Mouse (Mus musculus) frontal cortex, postnatal 10 days (tissue): ENCODE data around the gene Cxcl3.
A peak's percentile ranks its signal among the peaks of the same experiment; 100 is the strongest.

ENCODE experiments used
- DNase-seq, 2 experiments: peaks; one replicate each; pipeline ENCODE4 v3.0.0; 2022; ENCODE audit warnings: low spot score in 2 of 2, mixed read lengths in 1 of 2

The Cxcl3 gene

DNA sequence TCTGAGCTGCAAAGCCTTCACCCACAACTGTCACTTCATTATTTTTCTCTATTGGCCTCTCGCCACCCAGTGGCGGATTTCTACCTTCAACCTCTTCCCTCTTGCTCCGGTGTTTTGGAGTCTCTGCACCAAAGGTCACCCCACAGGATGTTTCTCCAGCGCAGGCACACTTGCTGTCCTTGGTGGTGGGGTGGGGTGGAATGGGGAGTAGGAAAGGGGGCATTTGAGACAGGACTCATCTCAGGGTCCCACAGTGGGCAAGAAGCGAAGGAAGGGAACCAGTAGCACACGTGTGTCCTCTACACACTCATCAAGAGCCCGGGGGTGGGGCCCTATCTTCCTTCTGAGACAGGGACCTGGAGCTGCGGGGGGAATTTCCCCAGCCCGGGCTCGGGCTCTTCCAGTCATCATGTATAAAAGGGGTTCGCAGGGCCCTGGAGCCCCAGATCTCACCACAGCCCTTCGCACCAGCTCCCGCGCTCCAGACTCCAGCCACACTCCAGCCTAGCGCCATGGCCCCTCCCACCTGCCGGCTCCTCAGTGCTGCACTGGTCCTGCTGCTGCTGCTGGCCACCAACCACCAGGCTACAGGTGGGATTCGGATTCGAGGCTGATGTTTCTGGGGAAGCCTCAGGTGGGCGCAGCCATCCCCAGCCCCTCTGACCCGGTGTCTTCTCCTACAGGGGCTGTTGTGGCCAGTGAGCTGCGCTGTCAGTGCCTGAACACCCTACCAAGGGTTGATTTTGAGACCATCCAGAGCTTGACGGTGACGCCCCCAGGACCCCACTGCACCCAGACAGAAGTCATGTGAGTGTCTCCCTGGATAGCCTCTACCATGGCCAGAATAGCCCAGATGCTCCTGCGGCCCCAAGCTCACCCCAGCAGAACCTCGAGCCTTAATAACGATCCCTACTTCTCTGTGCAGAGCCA, at the start of gene Cxcl3:
Gene Cxcl3 (plus strand): TSS at position 445 of the 930 bp plus-strand sequence.
- DNase-seq = no peak

GRCm38 (mm10) chr5:90742029-90742428, 43.9 kb upstream of the Cxcl3 start:
- no peak for DNase-seq

- no peak for DNase-seq
Measured at GRCm38 (mm10) chr5:90753934-90754333, 32.0 kb upstream of the Cxcl3 start.

DNA sequence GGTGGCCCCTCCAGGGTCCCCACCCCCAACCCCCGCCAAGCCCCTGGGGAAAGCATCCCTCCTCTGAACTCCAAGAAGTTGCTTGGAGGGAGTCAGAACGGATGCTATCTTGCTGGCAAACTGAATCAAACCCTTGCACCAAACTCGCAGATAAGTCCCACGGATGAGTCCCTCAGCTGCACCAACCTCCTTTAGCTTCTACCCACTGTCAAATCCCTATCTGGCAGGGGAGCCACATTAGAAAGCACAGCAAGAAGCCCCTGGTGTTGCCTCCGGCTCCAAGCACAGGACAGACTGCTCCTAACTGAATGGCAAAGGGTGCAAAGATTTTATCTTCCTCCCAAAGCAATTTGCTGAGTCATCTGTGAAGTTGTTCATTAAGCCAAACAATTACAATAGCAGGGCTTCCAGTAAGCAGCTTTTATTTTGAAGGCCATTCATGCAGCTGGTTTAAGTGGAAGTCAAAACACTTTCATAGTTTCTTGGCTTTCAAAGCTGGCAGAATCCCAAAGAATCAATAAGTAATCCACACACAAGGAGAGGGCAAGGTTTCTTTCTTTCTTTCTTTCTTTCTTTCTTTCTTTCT, 27.8 kb upstream of the Cxcl3 start:
- DNase-seq = no peak

GRCm38 (mm10) chr5:90759077-90760065, 26.5 kb upstream of the Cxcl3 start, which contains the start of gene Cxcl5:
Cxcl5 (plus strand) TSS chr5:90759360.
- peak in 1 of 2 experiments; percentile 14 for DNase-seq

- no peak for DNase-seq
Measured at GRCm38 (mm10) chr5:90760303-90760702, 25.6 kb upstream of the Cxcl3 start.

DNA sequence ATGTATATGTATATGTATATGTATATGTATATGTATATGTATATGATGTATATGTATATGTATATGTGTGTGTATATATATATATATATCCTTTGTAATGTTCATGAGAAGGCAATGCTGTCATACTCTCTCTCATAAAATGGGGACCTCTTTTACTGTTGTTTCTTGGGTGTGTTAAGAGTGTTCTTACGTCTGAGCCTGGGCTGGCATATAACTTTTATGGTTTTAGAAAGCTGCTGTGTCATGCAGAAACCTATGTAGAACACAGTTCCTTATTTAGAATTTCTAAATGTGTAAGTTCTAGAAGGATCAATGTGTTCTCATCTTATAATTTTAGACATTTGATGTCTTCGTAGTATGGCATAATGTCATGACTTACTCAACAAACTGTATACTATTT, 25.1 kb upstream of the Cxcl3 start:
- no peak for DNase-seq

GRCm38 (mm10) chr5:90761834-90762233, 24.1 kb upstream of the Cxcl3 start:
- no peak for DNase-seq

GRCm38 (mm10) chr5:90763912-90764665, 21.8 kb upstream of the Cxcl3 start:
- no peak for DNase-seq

DNA sequence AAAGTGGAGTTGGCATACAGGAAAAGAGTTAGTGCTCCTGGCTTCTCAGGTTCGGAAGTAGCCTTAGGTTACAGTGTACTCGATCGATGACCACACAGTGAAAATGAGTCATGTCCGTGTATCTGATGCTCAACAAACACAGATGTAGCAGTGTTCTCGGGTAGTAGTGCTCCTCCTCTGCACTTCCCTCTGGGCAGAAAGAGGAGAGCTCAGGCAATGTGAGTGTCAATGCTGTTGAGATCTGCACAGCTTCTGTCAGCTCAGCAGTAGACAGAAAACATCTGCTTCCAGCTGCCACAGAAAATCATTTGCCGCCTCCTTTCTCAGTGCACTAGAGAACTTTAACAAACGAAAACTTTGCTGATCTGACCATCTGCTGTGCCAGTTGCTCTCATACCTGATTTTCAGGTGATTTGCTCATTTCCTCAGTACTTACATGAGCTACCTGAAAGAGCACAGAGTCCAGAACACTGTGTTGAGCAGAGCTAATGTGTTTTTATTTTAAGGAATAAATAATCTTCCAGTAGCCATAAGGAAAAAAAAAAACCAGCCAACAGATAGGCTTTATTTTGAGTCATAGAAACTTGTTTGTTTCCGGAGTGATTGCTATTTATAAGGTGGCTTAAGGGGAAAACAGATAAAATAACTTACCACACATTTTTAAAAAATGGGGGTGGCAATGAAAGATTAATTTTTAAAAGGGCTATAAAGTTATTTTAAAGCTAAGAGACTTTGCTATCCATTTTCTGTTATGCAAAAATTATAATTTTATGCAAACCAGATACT, 19.9 kb upstream of the Cxcl3 start:
- no peak for DNase-seq

GRCm38 (mm10) chr5:90768218-90768617, 17.7 kb upstream of the Cxcl3 start, which contains the start of gene Ppbp:
Ppbp (plus strand) TSS chr5:90768518.
- DNase-seq = no peak

DNA sequence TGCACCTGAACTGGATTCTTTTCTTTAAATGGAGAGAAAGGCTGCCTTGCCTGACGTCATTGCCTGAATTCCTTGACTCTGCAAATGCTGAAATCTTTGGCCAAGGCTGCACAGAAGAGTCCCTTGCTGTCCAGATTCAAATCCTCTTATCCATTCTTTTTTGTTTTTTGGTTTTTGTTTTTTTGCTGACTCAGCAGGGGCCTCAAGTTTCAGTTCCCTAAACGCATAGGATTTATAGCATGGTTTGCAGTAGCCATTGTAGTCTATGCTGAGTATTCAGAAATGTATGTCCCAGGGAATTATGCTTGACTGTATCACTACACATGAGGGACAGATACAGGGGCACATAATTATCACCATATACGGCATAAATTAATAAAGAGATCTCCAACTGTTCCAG, 14.5 kb upstream of the Cxcl3 start:
- no peak for DNase-seq

GRCm38 (mm10) chr5:90771880-90772653, 13.8 kb upstream of the Cxcl3 start, which contains the start of gene Pf4:
Pf4 (plus strand) TSS chr5:90772435.
- DNase-seq = no peak

DNA sequence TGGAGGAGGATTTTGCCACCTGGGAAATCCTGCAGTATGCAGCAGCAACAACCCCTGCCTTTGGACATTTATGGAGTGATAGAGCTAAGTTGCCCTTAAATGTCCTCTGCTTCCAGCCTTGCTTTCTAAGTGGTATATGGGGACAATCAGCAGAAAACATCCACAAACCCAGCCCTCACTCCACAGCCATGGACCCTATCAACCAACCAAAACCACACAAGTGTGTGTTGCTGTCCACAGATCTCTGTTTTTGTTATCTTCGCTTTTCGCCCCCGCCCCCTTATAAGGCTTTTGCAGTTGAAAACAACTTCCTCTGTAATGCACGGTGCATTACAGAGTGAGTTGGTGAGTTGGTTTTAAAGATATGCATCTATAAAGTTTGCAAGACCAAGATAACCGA, 10.3 kb upstream of the Cxcl3 start:
- DNase-seq = no peak

DNA sequence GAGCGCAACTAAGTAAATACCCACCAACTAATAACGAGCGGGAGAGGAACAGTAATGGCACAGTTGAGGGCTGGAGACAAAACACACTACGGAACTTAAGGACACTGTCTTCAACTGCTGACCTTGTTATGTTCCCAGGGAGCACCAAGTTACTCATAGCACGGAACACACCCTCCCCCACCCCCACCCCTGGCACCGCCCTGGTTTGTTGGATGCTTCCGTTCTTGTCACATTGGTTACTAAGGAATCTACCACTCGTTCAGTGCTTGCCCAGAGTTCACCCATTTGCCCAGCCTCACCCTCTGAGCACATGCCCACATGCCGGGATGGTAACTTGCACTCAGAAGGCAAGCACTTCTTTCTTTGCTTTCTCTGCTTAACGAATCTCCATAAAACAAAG, 8.3 kb upstream of the Cxcl3 start:
- DNase-seq = no peak

DNA sequence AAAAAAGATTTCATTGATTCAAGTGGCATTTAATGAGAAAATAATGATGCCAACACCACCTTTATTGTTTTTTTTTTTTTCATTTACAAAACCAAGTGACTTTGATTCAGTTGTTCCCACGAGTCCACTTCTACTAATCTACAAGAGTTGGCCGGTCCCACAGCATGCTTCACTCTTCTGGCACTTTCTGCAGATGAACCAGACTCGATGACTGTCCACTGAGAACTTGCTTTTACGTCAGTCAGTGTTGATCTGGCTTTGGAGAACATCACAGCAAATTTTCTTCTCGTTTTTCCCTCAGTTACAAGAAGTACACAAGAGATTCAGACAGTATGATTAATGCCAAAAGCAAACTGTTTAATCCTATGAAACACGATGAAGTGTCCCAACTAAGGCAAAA, 7.0 kb upstream of the Cxcl3 start:
- no peak for DNase-seq

DNA sequence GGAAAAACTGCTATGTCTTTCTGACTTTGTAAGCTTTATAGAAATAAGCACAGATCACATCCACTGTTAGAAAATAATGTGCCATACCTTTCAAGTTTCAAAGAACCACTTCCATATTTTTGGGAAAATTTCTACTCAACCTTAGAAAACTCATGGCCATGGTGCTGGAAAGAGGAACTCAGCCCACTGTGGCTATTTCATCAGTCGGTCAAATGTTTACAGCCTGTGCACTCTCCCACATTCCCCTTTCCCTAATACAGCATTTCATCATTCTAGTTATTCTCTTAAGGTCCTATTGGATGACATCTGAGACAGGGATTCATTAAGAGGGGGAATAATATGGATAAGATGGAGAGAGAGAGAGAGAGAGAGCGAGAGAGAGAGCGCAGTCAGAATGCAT, 2.2 kb upstream of the Cxcl3 start:
- DNase-seq = no peak

DNA sequence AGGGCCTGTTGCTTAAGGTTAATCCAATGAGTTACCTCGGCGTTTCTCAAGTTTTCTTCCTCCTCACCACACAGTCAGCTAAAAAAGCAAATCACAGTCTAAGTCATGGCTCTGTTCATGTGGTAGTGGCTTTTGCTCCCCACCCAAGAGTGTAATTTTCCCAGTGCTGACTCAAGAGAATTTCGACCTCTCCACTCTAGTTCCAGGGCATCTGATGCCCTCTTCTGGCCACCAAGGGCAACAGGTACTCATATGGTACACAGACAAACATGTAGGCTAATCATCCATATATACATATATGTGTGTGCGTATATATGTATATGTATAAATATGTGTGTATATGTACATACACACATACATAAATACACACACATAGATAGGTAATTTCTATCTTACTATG, 2.2 kb downstream of the Cxcl3 start:
- no peak for DNase-seq

GRCm38 (mm10) chr5:90789306-90790073, 3.6 kb downstream of the Cxcl3 start:
- no peak for DNase-seq
